Mouse (Mus musculus) G1E (cell line): ENCODE data around the gene C130032M10Rik.

Source experiments
- CTCF ChIP-seq: IDR thresholded peaks from 2 replicates; pipeline ENCODE4 v1.5.1; 2012; ENCODE audit warnings: low read depth, low read length, inconsistent platforms, mixed read lengths
- GATA1 ChIP-seq: IDR thresholded peaks from 2 replicates; pipeline ENCODE4 v1.6.1; 2012; ENCODE audit warnings: borderline replicate concordance, low read length, inconsistent platforms, mixed read lengths
- TAL1 ChIP-seq: conservative IDR thresholded peaks from 2 replicates; pipeline ENCODE4 v1.6.1; 2012; ENCODE audit warnings: low read depth, low read length, inconsistent platforms, mixed read lengths

- TF ChIP-seq CTCF = no peak
- no peak for TF ChIP-seq GATA1
- no peak for TF ChIP-seq TAL1
Observed at GRCm38 (mm10) chr9:114560771-114561670, 45.5 kb downstream of the C130032M10Rik start.
